Mouse (Mus musculus): ENCODE results near the gene Phf8. TPM values are rescaled to one million over a fixed set of nuclear protein-coding genes. Genes with fewer than 3 reads are reported as not detected.
"Not testable (repeated sequence)": the region's sequence is repeated elsewhere in the genome, so short reads cannot be mapped to it uniquely, and the experiment has no call there.

Phf8 gene
- 16.4 and 30.8 TPM in 2 replicates for total RNA-seq (2017)

DNA sequence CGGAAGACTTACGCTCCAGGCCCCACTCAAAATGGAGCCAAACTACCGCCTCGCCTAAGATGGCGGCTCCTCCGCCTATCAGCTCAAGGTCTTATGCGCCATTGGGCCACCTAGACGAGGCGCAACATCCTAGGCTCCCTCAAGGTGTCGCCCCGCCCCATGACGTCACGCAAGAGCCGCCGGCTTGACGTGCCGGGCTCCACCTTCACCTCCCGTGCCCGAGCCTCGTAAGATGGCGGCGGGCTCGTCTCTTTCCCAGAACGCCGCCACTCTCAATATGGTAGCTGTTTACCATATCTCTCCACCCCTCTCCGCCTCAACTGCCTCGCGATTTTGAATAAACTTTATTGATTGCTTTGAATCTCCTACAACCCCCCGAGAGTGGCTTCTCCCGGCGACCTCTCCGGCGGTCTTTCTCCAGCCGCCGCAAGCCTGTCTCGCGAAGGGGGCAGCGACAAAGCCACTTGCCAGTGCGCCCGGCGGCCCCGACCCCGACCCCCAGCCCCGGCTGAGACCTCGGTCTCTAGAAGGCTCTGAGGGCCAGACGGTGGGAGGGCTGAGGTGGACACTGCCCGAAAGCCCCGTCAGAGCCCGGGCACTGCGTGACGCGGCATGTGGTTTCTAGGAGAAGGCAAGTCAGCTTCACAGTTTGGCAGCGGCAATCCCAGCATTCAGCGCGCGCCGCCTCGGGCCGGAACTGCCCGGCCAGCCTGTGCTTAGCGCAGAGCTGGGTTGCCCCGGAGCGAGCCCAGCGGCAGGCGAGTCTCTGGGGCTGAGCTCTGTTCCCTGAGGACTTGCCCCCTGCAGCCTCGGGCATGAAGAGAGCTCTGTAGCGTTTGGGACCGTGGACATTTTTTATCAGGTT lies at the start of gene Phf8:
Gene Phf8, plus strand, starts transcription at position 215 of the 865 bp plus-strand sequence.
- peak; percentile 83 for ATAC-seq (replicated peaks; ENCODE audit: low read depth, poor library complexity, severe bottlenecking)

DNA sequence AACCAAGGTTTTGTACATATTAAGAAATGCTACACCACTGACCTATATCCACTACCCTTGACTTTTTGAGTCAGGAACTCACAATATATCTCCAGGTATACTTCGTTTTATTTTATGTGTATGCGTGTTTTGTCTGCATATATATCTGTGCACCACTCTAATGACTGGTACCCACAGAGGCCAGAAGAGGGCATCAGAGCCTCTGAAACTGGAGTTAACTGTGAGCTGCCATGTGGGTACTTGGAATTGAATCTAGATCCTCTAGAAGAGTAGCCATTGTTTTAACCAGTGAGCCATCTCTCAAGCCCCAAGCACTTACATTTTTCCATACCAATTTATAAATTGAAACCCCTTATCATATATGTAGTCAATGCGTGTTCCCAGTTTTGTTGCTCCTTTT lies 32.3 kb upstream of the Phf8 start:
- 0 out of 2 replicates have a peak, but pooled peaks have one; percentile 39 for ATAC-seq (replicated peaks; ENCODE audit: low read depth, poor library complexity, severe bottlenecking)

DNA sequence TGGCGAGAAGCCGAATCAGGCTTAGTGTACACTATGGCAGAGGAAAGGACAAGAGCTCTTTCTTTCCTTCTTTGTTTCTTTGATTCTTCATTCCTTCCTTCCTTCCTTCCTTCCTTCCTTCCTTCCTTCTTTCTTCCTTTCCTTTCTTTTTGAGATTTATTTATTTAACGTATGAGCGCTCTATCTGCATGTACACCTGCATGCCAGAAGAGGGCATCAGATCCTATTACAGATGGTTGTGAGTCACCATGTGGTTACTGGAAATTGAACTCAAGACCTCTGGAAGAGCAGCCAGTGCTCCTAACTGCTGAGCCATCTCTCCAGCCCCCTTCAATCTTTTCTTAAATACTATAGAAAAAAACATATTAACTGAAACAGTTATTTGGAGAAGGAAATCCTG lies 27.2 kb upstream of the Phf8 start:
- ATAC-seq (replicated peaks; ENCODE audit: low read depth, poor library complexity, severe bottlenecking), result not testable (repeated sequence)

DNA sequence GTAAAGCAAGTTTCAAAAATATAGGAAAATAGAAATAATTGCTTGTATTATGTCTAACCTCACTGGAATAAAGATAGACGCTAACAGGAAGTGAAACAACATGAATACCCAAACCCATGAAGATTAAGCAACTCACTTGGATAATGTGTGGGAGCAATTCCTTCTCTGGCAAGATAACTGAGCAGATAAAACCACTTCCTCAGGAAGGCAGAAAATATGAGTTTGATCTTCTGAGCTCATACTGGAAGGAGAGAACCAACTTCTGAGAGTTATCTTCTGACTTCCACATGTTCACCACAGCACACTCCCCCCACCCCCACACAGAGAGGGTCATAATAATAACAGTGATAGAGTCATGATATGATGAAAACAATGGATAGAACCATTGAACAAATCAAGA lies 23.9 kb upstream of the Phf8 start:
- peak; percentile 89 for ATAC-seq (replicated peaks; ENCODE audit: low read depth, poor library complexity, severe bottlenecking)

DNA sequence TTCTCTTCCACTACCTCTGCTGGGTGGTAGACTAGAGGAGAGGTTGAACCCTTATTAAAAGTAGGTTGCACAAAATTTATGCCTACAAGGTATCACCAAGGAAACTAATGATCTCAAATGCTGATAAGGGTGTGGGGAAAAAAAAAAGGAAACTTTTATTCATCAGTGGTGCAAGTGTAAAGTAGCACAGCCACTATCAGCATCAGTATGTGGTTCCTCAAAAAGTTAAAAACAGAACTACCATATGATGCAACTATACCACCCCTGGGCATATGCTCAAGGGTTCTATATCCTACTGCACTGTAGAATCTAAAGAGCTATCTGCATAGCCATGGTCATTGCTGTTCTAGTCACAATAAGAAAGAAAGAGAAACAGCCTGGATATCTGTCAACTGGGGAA lies 11.9 kb upstream of the Phf8 start:
- peak; percentile 100 for ATAC-seq (replicated peaks; ENCODE audit: low read depth, poor library complexity, severe bottlenecking)

DNA sequence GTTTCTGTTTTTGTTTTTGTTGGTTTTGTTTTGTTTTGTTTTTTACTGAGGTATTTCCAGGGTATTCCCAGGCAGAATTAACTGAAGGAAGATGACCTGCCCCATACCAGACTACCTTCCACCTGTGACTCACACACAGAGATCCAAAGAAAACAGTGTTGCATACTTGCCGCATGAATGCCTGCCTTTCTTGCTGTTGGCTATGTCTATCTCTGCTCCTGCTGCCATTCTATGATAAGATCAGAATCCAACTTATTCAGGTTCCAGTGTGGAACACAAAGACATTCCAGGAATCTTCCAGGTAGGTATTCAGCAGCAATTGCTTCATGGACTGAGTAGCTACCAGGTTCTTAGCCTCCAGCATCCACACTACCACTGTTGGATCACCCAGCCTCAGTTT lies 10.6 kb upstream of the Phf8 start:
- no peak for ATAC-seq (replicated peaks; ENCODE audit: low read depth, poor library complexity, severe bottlenecking)

DNA sequence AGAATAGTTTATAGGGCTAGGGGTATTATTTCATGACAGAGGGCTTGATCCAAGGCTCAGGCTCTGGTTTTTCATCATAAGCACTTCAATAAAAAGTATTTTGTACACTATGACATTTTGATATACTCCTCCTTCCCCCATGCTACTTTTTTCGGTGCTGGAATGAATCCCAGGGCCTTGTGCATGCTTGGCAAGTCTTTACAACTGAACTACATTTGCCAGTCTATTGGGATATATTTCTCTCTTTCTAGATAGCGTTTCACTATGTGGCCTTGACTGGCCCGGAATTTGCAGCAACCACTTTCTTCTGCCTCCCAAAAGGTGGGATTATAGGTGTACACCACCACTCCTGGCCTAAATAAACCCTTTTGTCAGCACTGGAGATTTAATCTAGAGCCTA lies 7.4 kb upstream of the Phf8 start:
- no peak for ATAC-seq (replicated peaks; ENCODE audit: low read depth, poor library complexity, severe bottlenecking)

DNA sequence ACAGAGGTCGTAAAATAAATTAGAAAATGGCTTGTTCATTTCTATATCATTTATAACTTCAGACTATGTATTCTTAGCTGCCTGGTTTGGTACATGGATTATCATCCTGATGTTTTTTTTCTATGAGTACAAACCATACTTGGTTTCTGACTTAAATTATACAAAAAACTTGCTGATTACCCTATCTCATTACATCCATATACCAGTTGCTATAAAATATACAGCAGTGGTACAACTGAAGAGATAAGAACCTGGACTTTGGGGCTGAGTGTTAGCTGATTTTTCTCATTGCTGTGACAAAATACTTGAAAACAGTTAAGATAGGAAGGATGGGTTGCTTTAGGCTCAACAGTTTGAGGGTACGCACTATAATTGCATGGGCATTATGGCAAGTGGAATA lies 6.8 kb upstream of the Phf8 start:
- no peak for ATAC-seq (replicated peaks; ENCODE audit: low read depth, poor library complexity, severe bottlenecking)

DNA sequence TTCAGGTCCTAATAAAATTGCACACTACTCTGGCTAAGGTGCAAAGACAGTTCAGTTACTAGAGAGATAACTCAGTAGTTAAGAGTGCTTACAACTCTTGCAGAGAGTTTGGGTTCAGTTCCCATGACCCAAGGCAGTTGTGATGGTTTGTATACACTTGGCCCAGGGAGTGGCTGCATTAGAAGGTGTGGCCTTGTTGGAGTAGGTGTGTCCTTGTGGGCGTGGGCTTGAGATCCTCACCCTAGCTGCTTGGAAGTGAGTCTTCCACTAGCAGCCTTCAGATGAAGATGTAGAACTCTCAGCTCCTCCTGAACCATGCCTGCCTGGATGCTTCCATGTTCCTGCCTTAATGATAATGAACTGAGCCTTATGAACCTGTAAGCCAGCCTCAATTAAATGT lies 2.3 kb upstream of the Phf8 start:
- no peak for ATAC-seq (replicated peaks; ENCODE audit: low read depth, poor library complexity, severe bottlenecking)

DNA sequence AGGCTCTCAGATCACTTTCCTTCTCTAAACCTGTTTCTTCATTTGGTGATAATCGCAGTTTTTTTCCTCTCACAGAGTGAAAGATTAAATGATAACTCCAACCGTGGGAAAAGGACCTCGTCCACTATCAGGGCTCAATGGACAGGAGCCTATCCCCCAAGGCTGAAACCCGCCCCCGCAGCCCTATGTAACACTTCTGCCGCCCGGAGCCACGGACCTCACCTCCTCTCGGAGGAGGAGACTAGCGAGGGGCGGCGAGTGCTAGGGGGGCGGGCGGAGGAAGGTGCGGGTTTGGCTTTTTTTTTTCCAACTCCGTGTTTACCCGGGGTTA lies 380 bp upstream of the Phf8 start:
- no peak for ATAC-seq (replicated peaks; ENCODE audit: low read depth, poor library complexity, severe bottlenecking)

DNA sequence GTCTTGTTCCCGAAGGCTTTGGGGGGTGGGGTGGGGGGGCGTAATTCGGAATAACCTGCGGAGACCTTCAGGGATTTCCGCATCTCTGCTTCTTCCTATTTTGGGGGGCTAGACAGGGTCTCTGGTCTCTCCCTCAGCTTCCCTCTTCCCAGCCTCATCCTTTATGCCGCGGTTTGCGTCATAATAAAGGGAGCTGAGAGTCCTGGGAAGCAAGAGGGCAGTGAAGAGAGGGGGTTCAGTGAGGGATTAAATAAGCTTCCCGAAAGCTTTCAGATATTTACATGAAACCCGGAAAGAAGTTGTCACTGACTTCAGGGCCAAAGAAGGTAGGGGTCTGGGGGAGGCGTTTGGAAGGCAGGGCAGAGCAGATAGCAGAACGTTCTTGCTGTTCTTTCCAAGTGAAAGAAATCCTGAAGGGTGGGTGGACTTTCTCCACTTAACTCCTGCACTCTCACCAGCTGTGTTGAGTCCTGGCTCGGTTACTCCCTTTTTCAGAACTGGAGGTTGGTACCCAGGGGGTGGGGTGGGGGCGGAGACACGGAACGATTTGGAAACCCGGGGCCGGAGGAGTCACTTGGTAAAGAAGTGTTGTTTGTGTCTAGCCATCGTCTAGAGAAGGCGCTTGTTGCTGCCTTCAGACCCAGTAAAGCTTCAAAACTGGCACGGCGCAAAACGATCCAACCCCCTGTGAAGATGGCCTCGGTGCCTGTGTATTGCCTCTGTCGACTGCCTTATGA lies 1.5 kb downstream of the Phf8 start:
- no peak for ATAC-seq (replicated peaks; ENCODE audit: low read depth, poor library complexity, severe bottlenecking)

DNA sequence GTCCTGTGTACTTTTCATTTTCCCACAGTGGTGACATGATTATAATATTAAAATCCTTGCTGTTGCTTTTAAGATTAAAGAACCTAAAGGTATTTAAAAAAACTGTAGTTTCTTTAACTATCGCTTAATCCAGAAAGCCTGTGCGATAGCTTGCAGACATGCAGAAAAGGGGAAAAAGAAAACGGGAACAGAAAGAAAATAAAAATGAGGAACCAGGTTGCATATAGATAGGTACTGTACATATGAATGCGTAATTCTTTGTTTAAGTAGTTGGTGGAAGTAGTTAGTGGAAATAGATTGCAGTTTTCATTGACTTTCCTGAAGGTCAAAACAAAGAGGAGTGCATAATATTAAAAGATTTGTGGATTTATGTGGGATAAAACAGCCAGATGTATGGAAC lies 32.9 kb downstream of the Phf8 start:
- ATAC-seq (replicated peaks; ENCODE audit: low read depth, poor library complexity, severe bottlenecking), result peak; percentile 65

DNA sequence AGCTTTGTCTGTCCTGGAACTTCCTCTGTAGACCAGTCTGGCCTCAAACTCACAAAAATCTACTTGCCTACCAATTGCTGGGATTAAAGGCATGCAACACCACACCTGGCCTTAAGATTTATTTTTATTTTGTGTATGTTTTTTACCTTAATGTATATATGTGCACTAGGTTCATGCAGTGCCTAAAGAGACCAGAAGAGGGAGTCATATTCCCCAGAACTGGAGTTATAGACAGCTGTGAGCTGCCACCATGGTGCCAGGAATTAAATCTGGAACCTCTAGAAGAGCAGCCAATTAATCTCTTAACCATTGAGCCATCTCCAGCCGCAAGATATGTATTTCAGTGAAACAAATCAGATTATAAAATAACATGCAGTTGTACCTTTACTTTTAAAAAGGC lies 54.7 kb downstream of the Phf8 start:
- ATAC-seq (replicated peaks; ENCODE audit: low read depth, poor library complexity, severe bottlenecking), result no peak

DNA sequence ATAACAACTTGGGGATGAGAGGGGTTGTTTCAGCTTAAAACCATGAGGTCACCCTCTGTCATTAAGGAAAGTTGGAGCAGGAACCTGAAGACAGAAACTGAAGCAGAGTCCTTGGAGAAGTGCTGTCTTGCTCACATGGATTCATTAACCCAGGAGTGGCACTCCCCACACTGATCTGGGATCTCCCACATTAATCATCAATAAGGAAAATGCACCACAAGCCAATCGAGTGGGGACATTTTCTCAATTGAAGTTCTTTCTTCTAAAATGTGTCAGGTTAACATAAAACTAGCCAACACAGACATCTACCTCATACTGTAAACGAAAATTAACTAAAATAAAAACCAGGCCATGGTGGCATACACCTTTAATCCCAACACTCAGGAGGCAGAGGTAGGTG lies 122.9 kb downstream of the Phf8 start:
- ATAC-seq (replicated peaks; ENCODE audit: low read depth, poor library complexity, severe bottlenecking), result no peak

DNA sequence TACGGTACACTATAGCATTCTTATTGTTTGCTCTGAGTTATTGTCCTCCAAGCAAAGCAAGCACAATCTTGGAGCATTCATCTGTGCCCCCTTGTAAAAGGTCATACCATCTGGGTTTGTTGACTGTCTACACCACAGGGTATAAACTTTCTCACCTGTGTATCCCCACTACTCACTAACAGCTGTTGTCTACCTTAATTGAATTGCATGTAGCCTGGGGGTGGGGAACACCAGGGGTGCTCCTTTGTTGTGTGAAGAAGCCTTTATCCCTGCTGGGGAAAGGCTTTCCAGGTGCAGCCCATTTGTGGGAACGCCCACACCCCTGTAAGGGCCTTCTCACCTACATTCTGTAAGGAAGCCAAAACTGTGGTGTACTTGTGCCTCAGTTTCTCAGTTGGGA lies 133.3 kb downstream of the Phf8 start:
- no peak for ATAC-seq (replicated peaks; ENCODE audit: low read depth, poor library complexity, severe bottlenecking)

DNA sequence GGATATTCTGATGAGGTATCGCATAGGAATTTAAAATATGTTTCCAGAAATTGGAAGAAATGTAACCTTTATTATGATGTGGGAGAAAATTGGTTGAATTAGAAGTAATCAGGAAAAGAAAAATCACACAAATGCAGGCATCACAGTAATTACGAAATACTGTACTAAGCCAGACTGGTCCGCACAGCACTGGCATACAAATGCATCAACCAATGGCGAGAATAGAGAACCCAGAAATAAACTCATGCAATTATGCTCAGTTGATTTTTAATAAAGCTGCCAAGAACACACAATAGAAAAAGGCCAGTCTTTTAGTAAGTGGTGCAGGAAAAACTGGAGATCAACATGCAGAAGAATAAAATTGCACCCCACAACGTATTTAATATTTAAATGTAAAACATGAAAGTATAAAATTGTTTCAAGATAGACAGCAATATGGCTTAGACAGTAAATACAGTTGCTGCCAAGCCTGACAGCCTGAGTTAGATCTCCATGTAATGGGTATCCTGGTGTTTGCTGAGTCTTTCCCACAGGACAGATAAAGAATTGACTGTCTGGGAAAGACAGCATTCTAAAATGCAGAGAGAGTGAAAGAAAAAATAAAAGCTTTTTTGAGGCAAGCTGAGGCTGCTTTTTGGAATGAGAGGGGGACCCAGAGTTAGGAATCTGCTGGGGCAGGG lies 154.2 kb downstream of the Phf8 start:
- no peak for ATAC-seq (replicated peaks; ENCODE audit: low read depth, poor library complexity, severe bottlenecking)

Other genes with a start within 250 kb of the Phf8 start
- gene Fam120c, start 176.5 kb upstream of the Phf8 start, total RNA-seq (2017), result 7.8 and 9.2 TPM in 2 replicates

Data from common myeloid progenitor, adult 5-6 weeks (primary cell).